Mouse (Mus musculus): Measurements from ENCODE around the gene Klhl13. TPM values are rescaled to one million over a fixed set of nuclear protein-coding genes. Genes with fewer than 3 reads are reported as not detected.
A peak's percentile ranks its signal among the peaks of the same experiment; 100 is the strongest.

Klhl13 gene
- polyA plus RNA-seq (2016; fragmentation: Nextera tagmentation; extraction: Ambion mirVana): 87.4 and 92.4 TPM in 2 replicates

DNA sequence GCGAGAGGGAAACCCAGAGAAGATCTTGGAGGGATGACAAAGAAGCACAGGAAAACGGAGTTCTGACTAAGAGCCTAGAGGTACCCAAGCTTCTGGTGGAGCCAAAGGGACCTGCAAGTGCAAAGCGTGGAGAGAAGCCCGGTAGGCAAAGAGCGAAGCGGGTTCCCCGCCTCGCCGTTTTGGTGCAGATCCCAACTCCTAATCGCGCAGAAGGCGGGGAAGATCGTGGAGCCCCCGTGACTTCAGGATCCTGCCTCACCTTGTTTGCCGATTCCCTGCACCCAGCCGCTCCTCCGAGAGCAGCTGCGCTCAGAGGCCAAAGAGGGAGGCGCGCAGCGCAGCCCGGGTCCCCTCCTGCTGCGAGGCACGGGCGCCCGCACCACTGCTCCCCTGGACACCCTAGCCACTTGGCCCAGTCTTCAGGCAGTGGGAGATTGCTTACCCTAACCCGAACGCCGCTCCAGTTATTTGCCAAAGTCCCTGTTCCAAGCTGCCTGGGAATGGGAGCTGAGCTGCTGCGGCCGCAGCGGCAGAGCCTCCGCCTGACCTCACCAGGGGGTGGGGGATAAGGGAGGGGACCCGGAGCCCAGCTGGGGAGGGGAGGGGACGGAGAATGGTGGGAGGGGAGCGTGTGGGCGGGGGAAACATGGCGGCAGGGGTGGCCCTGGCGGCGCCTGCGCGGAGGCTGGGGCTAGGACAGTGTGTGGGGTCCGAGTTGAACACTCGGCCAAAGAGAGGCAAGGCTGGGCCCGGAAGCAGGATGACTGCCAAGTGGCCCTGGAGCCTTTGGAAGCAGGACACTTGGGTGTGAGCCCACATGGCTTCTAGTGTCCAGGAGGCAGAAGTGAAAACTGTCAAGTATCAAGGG lies at the start of gene Klhl13:
Klhl13 (minus strand) TSS at position 569 of the 868 bp plus-strand sequence.
- peak within 1 kb of the TSS; percentile 86 for H3K27ac ChIP-seq (ENCODE audit: poor library complexity, severe bottlenecking)
- peak within 1 kb of the TSS; percentile 74 for H3K9ac ChIP-seq
- H3K9me3 ChIP-seq (replicated peaks): no peaks in the 10 kb centered on the region
- H3K4me2 ChIP-seq: peak within 1 kb of the TSS; percentile 61
- H3K4me1 ChIP-seq (replicated peaks): no peaks in the 10 kb centered on the region
- H3K36me3 ChIP-seq: no peaks in the 10 kb centered on the region
- WGBS: 4% methylated on average over 44 of the region's 45 CpGs
- H3K27me3 ChIP-seq (replicated peaks): no peaks in the 10 kb centered on the region
- H3K4me3 ChIP-seq: peak within 1 kb of the TSS; percentile 64
- ATAC-seq (ENCODE audit: insufficient number of reproducible peaks, low FRiP score): peak; percentile 93

DNA sequence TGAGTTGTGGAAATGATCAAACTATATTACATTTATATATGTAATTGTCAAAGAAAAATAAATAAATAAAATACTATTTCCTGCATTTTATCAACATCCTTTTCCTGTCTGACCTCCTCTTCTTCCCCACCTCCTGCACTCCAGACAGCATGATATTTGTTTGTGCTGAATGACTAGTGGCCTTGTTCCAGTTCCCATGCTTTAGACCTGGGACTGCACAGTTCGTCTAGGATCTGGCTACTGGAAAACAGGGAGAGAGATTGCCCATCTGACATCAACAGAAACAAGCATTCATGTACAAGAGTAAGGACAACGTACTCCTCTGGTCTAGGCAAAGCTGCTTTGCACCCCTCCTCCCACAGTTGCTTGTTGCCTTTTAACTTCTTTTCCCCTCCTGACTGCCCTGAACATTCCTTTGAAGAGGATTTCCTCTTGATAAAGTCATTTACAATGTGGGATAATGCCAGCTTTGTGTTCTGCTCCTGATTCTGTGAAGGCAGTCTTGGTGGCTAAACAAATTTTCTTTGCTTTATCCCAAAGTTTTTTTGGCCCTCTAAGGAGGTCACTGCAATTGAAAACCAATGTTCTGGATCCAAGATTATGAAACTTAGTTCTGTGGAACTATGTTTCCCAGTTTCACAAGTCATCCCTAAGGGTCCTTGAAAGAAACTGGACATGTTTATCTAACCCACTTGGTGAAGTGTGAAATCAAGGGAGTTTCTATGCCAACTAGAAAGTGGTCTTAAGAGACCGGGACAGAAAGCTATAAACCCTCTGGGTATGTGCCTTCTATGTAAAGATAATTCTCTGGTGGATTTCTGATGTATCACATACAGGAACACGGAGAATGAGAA lies 44.6 kb upstream of the Klhl13 start:
- Histone ChIP-seq H3K9me3 (replicated peaks) (no peaks in the 10 kb centered on the region), H3K36me3 (no peaks in the 10 kb centered on the region), H3K4me1 (replicated peaks) (no peaks in the 10 kb centered on the region), H3K27me3 (replicated peaks) (no peaks in the 10 kb centered on the region), H3K9ac (no peak overlapping the region), H3K4me3 (no peak overlapping the region), H3K4me2 (no peak overlapping the region), H3K27ac (ENCODE audit: poor library complexity, severe bottlenecking) (0 out of 2 replicates have a peak overlapping the region, but pooled peaks have one; percentile 43)
- ATAC-seq (ENCODE audit: insufficient number of reproducible peaks, low FRiP score): 0 out of 2 replicates have a peak, but pooled peaks have one; percentile 18
- WGBS: 42% methylated on average over 4 of the region's 4 CpGs

GRCm38 (mm10) chrX:23388716-23389115 lies 23.8 kb upstream of the Klhl13 start:
- no peak for ATAC-seq (ENCODE audit: insufficient number of reproducible peaks, low FRiP score)
- no peaks in the 10 kb centered on the region for H3K9me3 ChIP-seq (replicated peaks)
- WGBS: 55% methylated on average over 4 of the region's 4 CpGs
- H3K4me1 ChIP-seq (replicated peaks): no peaks in the 10 kb centered on the region
- H3K27ac ChIP-seq (ENCODE audit: poor library complexity, severe bottlenecking): no peak overlapping the region
- no peak overlapping the region for H3K9ac ChIP-seq
- H3K36me3 ChIP-seq: no peaks in the 10 kb centered on the region
- no peaks in the 10 kb centered on the region for H3K27me3 ChIP-seq (replicated peaks)
- H3K4me2 ChIP-seq: no peak overlapping the region
- H3K4me3 ChIP-seq: no peak overlapping the region

DNA sequence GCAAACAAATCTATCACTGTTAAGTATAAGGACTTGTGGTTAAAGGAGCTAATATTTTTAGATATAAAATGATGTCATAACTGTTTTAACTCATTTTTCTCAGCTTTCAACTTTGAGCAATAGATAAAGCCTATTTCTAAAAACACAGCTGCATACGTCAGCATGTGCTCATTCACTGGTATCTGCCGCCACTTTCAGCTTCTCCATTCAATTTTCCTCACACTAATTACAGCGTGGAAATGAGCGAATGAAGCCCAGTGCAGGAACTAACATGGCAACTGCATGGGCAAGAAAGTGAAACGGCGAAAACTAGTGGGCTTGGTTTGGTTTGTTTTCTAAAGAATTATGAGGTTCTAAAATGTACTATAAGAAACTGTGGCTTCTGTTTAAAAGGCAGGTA lies 1.4 kb downstream of the Klhl13 start:
- H3K27me3 ChIP-seq (replicated peaks): no peaks in the 10 kb centered on the region
- WGBS: 54% methylated on average over 6 of the region's 6 CpGs
- peak overlapping the region; percentile 36 for H3K9ac ChIP-seq
- no peak for ATAC-seq (ENCODE audit: insufficient number of reproducible peaks, low FRiP score)
- H3K4me2 ChIP-seq: peak overlapping the region; percentile 58
- H3K4me3 ChIP-seq: peak overlapping the region; percentile 37
- H3K9me3 ChIP-seq (replicated peaks): no peaks in the 10 kb centered on the region
- H3K36me3 ChIP-seq: no peaks in the 10 kb centered on the region
- H3K27ac ChIP-seq (ENCODE audit: poor library complexity, severe bottlenecking): no peak overlapping the region
- no peaks in the 10 kb centered on the region for H3K4me1 ChIP-seq (replicated peaks)

- H3K9ac ChIP-seq: no peak overlapping the region
- WGBS: 72% methylated on average over 3 of the region's 3 CpGs
- H3K27ac ChIP-seq (ENCODE audit: poor library complexity, severe bottlenecking): no peak overlapping the region
- no peak overlapping the region for H3K4me3 ChIP-seq
- no peaks in the 10 kb centered on the region for H3K4me1 ChIP-seq (replicated peaks)
- no peak overlapping the region for H3K4me2 ChIP-seq
- 0 out of 2 replicates have a peak, but pooled peaks cover 3% of the 10 kb centered on the region for H3K36me3 ChIP-seq
- H3K27me3 ChIP-seq (replicated peaks): no peaks in the 10 kb centered on the region
- H3K9me3 ChIP-seq (replicated peaks): no peaks in the 10 kb centered on the region
- ATAC-seq (ENCODE audit: insufficient number of reproducible peaks, low FRiP score): no peak
Measured at GRCm38 (mm10) chrX:23360446-23360845, 4.4 kb downstream of the Klhl13 start.

DNA sequence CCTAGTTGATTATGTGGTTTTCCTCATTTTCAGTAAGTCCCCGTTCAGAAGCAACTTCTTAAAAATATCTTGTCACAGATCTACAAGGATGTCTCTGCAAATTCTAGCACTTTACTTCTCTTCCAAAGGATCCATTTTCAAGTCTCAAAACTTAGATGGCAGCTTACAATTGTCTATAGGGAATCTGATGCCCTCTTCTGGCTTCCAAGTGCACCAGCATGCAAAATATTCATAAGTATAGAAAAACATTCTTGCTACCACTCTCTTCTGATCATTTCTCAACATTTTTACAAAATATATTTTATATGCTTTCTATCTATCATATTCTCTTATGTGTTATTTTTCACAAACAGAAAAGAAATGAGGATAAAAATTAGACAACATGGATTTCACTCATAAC lies 14.8 kb downstream of the Klhl13 start:
- WGBS: 78% methylated on average over 1 of the region's 1 CpGs
- Histone ChIP-seq H3K27me3 (replicated peaks) (no peaks in the 10 kb centered on the region), H3K27ac (ENCODE audit: poor library complexity, severe bottlenecking) (no peak overlapping the region), H3K4me2 (no peak overlapping the region), H3K9me3 (replicated peaks) (no peaks in the 10 kb centered on the region), H3K4me1 (replicated peaks) (0 out of 2 replicates have a peak, but pooled peaks cover 3% of the 10 kb centered on the region), H3K9ac (no peak overlapping the region), H3K4me3 (no peak overlapping the region), H3K36me3 (peaks cover 6% of the 10 kb centered on the region; the same call in 1 of the 2 replicates)
- no peak for ATAC-seq (ENCODE audit: insufficient number of reproducible peaks, low FRiP score)

- no peak overlapping the region for H3K9ac ChIP-seq
- 59% methylated on average over 1 of the region's 1 CpGs for WGBS
- no peak for ATAC-seq (ENCODE audit: insufficient number of reproducible peaks, low FRiP score)
Measured at GRCm38 (mm10) chrX:23328116-23328515, 36.8 kb downstream of the Klhl13 start.

GRCm38 (mm10) chrX:23318857-23319256 lies 46.0 kb downstream of the Klhl13 start:
- Histone ChIP-seq H3K27ac (ENCODE audit: poor library complexity, severe bottlenecking) (no peak overlapping the region), H3K9ac (no peak overlapping the region), H3K9me3 (replicated peaks) (no peaks in the 10 kb centered on the region), H3K36me3 (no peaks in the 10 kb centered on the region), H3K4me3 (no peak overlapping the region), H3K4me1 (replicated peaks) (no peaks in the 10 kb centered on the region), H3K4me2 (no peak overlapping the region), H3K27me3 (replicated peaks) (no peaks in the 10 kb centered on the region)
- no peak for ATAC-seq (ENCODE audit: insufficient number of reproducible peaks, low FRiP score)

More at GRCm38 (mm10) chrX:23328116-23328515, 36.8 kb downstream of the Klhl13 start:
- Histone ChIP-seq H3K4me2 (no peak overlapping the region), H3K4me3 (no peak overlapping the region), H3K27ac (ENCODE audit: poor library complexity, severe bottlenecking) (no peak overlapping the region), H3K9me3 (replicated peaks) (no peaks in the 10 kb centered on the region), H3K4me1 (replicated peaks) (no peaks in the 10 kb centered on the region), H3K27me3 (replicated peaks) (no peaks in the 10 kb centered on the region), H3K36me3 (no peaks in the 10 kb centered on the region)

DNA sequence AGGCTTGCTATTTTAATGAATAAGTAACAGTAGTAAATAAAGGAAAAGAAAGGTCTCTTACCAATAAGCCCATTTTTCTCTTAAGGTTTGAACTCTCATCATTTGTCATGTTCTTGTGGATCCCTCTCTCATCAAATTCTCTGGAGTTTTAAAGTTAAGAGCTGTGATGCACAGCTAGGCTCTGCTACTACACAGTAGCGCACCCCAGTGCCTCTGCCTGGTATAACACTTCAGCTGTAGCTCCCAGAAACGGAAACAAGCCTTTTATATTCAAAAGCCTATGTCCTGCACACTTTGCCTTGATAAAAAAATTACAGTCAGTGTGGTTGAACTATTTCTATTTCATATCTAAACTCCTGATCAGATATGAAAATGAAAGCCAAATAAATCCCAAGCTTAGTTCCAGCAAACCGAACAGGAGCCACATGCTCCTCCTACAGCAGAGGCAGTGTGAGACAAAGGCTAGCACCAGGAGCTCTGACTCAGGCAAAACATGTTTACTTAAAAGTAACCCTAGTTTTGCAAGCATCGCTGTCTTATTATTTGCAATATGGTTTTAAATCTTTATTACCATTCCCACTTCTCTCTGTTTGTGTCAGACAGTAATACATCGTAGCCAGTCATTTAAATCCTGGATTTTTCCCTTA lies 68.8 kb downstream of the Klhl13 start:
- H3K27ac ChIP-seq (ENCODE audit: poor library complexity, severe bottlenecking): no peak overlapping the region
- ATAC-seq (ENCODE audit: insufficient number of reproducible peaks, low FRiP score): no peak
- no peaks in the 10 kb centered on the region for H3K36me3 ChIP-seq
- 31% methylated on average over 5 of the region's 5 CpGs for WGBS
- no peak overlapping the region for H3K4me2 ChIP-seq
- H3K4me1 ChIP-seq (replicated peaks): no peaks in the 10 kb centered on the region
- H3K9me3 ChIP-seq (replicated peaks): no peaks in the 10 kb centered on the region
- H3K4me3 ChIP-seq: no peak overlapping the region
- H3K27me3 ChIP-seq (replicated peaks): no peaks in the 10 kb centered on the region
- no peak overlapping the region for H3K9ac ChIP-seq

- Histone ChIP-seq H3K4me2 (peak overlapping the region; percentile 51), H3K9me3 (replicated peaks) (no peaks in the 10 kb centered on the region), H3K4me1 (replicated peaks) (no peaks in the 10 kb centered on the region), H3K36me3 (no peaks in the 10 kb centered on the region), H3K4me3 (no peak overlapping the region), H3K9ac (no peak overlapping the region), H3K27me3 (replicated peaks) (no peaks in the 10 kb centered on the region), H3K27ac (ENCODE audit: poor library complexity, severe bottlenecking) (no peak overlapping the region)
- no peak for ATAC-seq (ENCODE audit: insufficient number of reproducible peaks, low FRiP score)
- whole genome bisulfite sequencing: 39% methylated on average over 10 of the region's 10 CpGs
Measured at GRCm38 (mm10) chrX:23285442-23285817, 79.5 kb downstream of the Klhl13 start.
